Mouse (Mus musculus): ENCODE measurements around the gene Qars.

Gene Qars

GRCm38 (mm10) chr9:108488403-108488802 lies 19.1 kb upstream of the Qars start:
- DNase-seq: no peak

GRCm38 (mm10) chr9:108489215-108489614 lies 18.3 kb upstream of the Qars start:
- no peak for DNase-seq

- no peak for DNase-seq
Observed at GRCm38 (mm10) chr9:108489702-108490558, 17.6 kb upstream of the Qars start.

- DNase-seq: peak; percentile 98
Observed at GRCm38 (mm10) chr9:108490559-108491285, 16.8 kb upstream of the Qars start, which contains the start of gene Usp19. TSS of gene Usp19 (plus strand) at chr9:108490602.

- DNase-seq: no peak
Observed at GRCm38 (mm10) chr9:108491286-108491580, 16.3 kb upstream of the Qars start.

- DNase-seq: no peak
Observed at GRCm38 (mm10) chr9:108492043-108492750, 15.3 kb upstream of the Qars start.

GRCm38 (mm10) chr9:108493246-108493645 lies 14.3 kb upstream of the Qars start:
- DNase-seq: no peak

- no peak for DNase-seq
Observed at GRCm38 (mm10) chr9:108494146-108494825, 13.2 kb upstream of the Qars start.

GRCm38 (mm10) chr9:108494905-108495304 lies 12.6 kb upstream of the Qars start:
- no peak for DNase-seq

GRCm38 (mm10) chr9:108499231-108499630 lies 8.3 kb upstream of the Qars start:
- no peak for DNase-seq

GRCm38 (mm10) chr9:108499943-108500342 lies 7.6 kb upstream of the Qars start:
- DNase-seq: no peak

GRCm38 (mm10) chr9:108506901-108507300 lies 605 bp upstream of the Qars start:
- no peak for DNase-seq

- DNase-seq: no peak
Observed at GRCm38 (mm10) chr9:108508776-108509175, 1.3 kb downstream of the Qars start.

GRCm38 (mm10) chr9:108516380-108517251 lies 9.1 kb downstream of the Qars start, which contains the start of gene Qrich1:
TSS of gene Qrich1 (plus strand) at chr9:108516806.
- DNase-seq: peak; percentile 96

- peak; percentile 82 for DNase-seq
Observed at GRCm38 (mm10) chr9:108517253-108517930, 9.9 kb downstream of the Qars start.

GRCm38 (mm10) chr9:108517931-108518332 lies 10.4 kb downstream of the Qars start:
- DNase-seq: peak; percentile 38

- DNase-seq: no peak
Observed at GRCm38 (mm10) chr9:108521604-108522003, 14.1 kb downstream of the Qars start.

- DNase-seq: no peak
Observed at GRCm38 (mm10) chr9:108523341-108523740, 15.8 kb downstream of the Qars start.

GRCm38 (mm10) chr9:108525400-108525799 lies 17.9 kb downstream of the Qars start:
- DNase-seq: no peak

- DNase-seq: no peak
Observed at GRCm38 (mm10) chr9:108530954-108531353, 23.4 kb downstream of the Qars start.

- no peak for DNase-seq
Observed at GRCm38 (mm10) chr9:108531496-108531895, 24.0 kb downstream of the Qars start.

Measured in layer of hippocampus, adult 9-11 months (tissue).